Mouse (Mus musculus) forebrain, embryonic 12.5 days (tissue): ENCODE results near the gene Cmss1. TPM values are rescaled to one million over a fixed set of nuclear protein-coding genes. Genes with fewer than 3 reads are reported as not detected.

Source experiments
- ATAC-seq: fragments of 200-750 bp; cut with Nextera tagmentation; 2 replicates; pipeline ENCODE4 v1.8.0; 2017; ENCODE audit warnings: moderate TSS enrichment; ENCODE audit not compliant: low FRiP score
- H3K27ac ChIP-seq: fragments of 300-500 bp; sonication (generic); 2 replicates; pipeline ENCODE4 v1.5.1; 2016; ENCODE audit warnings: mild to moderate bottlenecking
- H3K27me3 ChIP-seq: fragments of 300-500 bp; sonication (generic); 2 replicates; pipeline ENCODE4 v1.6.1; 2016; ENCODE audit warnings: mild to moderate bottlenecking
- H3K36me3 ChIP-seq: fragments of 300-500 bp; sonication (generic); replicated peaks from 2 replicates; pipeline ENCODE4 v1.6.1; 2016; ENCODE audit warnings: mild to moderate bottlenecking
- H3K4me1 ChIP-seq: fragments of 300-500 bp; sonication (generic); 2 replicates; pipeline ENCODE4 v1.6.1; 2016
- H3K4me2 ChIP-seq: fragments of 300-500 bp; sonication (generic); 2 replicates; pipeline ENCODE4 v1.6.1; 2016; ENCODE audit warnings: mild to moderate bottlenecking, moderate library complexity
- H3K4me3 ChIP-seq: fragments of 300-500 bp; sonication (generic); replicated peaks from 2 replicates; pipeline ENCODE4 v1.5.1; 2016; ENCODE audit warnings: mild to moderate bottlenecking
- H3K9ac ChIP-seq: fragments of 300-500 bp; sonication (generic); 2 replicates; pipeline ENCODE4 v1.6.1; 2016; ENCODE audit warnings: mild to moderate bottlenecking
- H3K9me3 ChIP-seq: fragments of 300-500 bp; sonication (generic); 2 replicates; pipeline ENCODE4 v1.6.1; 2016
- WGBS: fragments of 180-500 bp; shearing (Covaris S2); methylation state at CpG from one replicate; pipeline ENCODE4 v1.1.7; 2016; 5-methylcytosine and 5-hydroxymethylcytosine counted together
- polyA plus RNA-seq: library from polyadenylated mRNA; unstranded; fragments of >200 nt; fragmentation: Nextera tagmentation; extraction: Ambion mirVana; gene quantifications from 2 replicates; pipeline ENCODE4 v1.2.1, GENCODE M21; 2016

Gene Cmss1
- polyA plus RNA-seq, 1 experiment from 2014 or later = 48.2 TPM

DNA sequence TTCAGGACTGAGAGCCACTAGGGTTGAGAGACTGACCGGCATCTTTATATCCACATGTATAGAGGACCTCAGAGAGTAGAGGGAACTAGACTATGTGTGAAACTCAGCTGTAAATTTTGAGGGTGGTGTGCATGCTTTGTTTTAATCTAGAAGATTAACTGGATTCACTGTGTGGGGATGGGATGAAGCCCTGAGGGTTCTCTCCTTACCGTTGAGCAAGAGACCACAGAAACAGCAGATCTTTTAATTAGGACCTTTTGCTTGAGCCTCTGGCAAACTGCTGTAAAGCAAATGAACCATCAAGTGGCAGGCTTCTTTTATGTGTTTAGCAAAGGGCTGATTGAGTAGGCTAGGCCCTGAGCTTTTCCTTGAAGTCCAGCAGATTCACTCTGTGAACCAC, 150.7 kb downstream of the Cmss1 start:
- 48% methylated on average over 2 of the region's 2 CpGs for WGBS
- Histone ChIP-seq H3K4me2 (no peak overlapping the region), H3K4me3 (no peak overlapping the region), H3K4me1 (no peaks in the 10 kb centered on the region), H3K9me3 (no peaks in the 10 kb centered on the region), H3K27ac (no peak overlapping the region), H3K9ac (no peak overlapping the region), H3K36me3 (no peaks in the 10 kb centered on the region), H3K27me3 (no peaks in the 10 kb centered on the region)
- ATAC-seq = no peak

DNA sequence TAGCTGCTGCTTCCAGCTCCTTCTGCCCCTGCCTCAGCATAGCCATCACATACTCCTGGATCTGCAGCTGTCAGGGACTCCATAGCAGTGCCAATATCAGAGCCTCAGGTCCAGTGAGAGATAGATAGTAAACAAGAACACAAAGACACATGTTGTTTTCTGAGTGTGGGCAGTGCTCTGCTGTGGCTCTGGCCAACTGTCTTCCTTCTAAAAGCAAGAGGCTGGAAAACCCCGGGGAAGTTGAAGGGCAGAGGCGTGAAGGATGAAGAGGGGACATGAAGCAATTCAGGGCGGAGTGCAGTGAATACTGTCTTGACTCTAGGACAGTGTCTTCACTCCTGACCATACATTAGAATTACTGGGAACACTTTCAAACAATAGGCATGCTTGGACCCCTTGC, 151.1 kb downstream of the Cmss1 start:
- no peak overlapping the region for H3K9ac ChIP-seq
- no peak overlapping the region for H3K4me2 ChIP-seq
- no peak overlapping the region for H3K4me3 ChIP-seq
- 88% methylated on average over 3 of the region's 3 CpGs for WGBS
- no peaks in the 10 kb centered on the region for H3K9me3 ChIP-seq
- no peaks in the 10 kb centered on the region for H3K36me3 ChIP-seq
- H3K27ac ChIP-seq = no peak overlapping the region
- H3K4me1 ChIP-seq = no peaks in the 10 kb centered on the region
- no peaks in the 10 kb centered on the region for H3K27me3 ChIP-seq
- ATAC-seq = no peak

- H3K4me1 ChIP-seq = no peaks in the 10 kb centered on the region
- no peak for ATAC-seq
- no peaks in the 10 kb centered on the region for H3K27me3 ChIP-seq
- H3K36me3 ChIP-seq = no peaks in the 10 kb centered on the region
- H3K4me2 ChIP-seq = no peak overlapping the region
- no peak overlapping the region for H3K4me3 ChIP-seq
- H3K9ac ChIP-seq = no peak overlapping the region
- H3K9me3 ChIP-seq = no peaks in the 10 kb centered on the region
- 92% methylated on average over 8 of the region's 8 CpGs for WGBS
- no peak overlapping the region for H3K27ac ChIP-seq
Observed at GRCm38 (mm10) chr16:57454106-57454763, 152.4 kb downstream of the Cmss1 start.

GRCm38 (mm10) chr16:57453009-57453408, 153.7 kb downstream of the Cmss1 start:
- Histone ChIP-seq H3K27me3 (no peaks in the 10 kb centered on the region), H3K4me3 (no peak overlapping the region), H3K4me1 (no peaks in the 10 kb centered on the region), H3K4me2 (no peak overlapping the region), H3K9ac (no peak overlapping the region), H3K36me3 (no peaks in the 10 kb centered on the region), H3K27ac (no peak overlapping the region), H3K9me3 (0 out of 2 replicates have a peak, but pooled peaks cover 5% of the 10 kb centered on the region)
- peak; percentile 46; the same call in 1 of the 2 replicates for ATAC-seq
- WGBS = 59% methylated on average over 7 of the region's 7 CpGs

DNA sequence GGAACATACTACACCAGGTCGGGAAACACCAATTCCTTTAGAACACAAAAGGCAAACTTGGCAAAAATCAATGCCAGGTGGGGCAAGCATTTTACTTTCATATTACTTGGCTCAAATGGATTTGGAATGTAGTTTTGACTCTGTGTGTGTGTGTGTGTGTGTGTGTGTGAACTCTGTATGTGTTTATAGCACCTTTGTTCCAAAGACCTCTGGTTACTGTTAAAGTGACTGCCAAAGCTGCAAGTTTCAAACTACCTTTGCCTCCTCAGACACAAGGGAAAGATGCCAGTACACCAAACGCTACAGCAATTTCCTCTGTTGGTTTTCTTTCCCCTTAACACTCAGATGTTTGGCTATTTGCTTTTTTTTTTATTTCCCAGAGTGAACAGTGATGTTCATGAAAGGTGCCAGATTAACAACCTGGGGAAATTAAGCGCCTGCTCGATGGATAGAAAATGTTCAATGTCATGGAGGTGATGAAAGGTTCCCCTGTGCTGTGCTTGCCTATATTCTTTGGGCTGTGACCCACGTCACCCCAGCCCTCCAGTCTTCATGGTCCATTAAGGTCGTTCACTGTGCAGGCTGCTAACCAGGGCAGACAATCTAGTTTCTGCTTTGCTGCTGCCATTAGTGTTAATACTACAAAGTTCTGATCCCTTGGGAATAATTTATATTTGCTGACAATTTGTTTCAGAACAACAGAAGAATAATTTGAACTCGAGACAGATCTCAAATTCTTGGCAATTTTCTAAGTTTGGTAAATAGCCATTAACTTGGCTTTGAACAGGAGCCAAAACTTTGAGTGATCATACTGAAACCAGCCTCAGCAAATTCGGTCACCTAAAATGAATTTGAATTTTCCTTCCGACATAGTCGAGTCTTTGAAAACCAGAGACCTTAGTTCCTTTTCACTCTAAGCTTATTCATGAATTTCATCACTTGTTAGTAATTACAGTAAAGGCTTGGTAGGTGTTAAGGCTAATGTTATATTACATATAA, 161.3 kb downstream of the Cmss1 start:
- Histone ChIP-seq H3K4me1 (no peaks in the 10 kb centered on the region), H3K4me2 (no peak overlapping the region), H3K36me3 (no peaks in the 10 kb centered on the region), H3K27me3 (no peaks in the 10 kb centered on the region), H3K9ac (no peak overlapping the region), H3K27ac (no peak overlapping the region), H3K4me3 (no peak overlapping the region), H3K9me3 (0 out of 2 replicates have a peak, but pooled peaks cover 5% of the 10 kb centered on the region)
- WGBS = 84% methylated on average over 10 of the region's 10 CpGs
- ATAC-seq = no peak

DNA sequence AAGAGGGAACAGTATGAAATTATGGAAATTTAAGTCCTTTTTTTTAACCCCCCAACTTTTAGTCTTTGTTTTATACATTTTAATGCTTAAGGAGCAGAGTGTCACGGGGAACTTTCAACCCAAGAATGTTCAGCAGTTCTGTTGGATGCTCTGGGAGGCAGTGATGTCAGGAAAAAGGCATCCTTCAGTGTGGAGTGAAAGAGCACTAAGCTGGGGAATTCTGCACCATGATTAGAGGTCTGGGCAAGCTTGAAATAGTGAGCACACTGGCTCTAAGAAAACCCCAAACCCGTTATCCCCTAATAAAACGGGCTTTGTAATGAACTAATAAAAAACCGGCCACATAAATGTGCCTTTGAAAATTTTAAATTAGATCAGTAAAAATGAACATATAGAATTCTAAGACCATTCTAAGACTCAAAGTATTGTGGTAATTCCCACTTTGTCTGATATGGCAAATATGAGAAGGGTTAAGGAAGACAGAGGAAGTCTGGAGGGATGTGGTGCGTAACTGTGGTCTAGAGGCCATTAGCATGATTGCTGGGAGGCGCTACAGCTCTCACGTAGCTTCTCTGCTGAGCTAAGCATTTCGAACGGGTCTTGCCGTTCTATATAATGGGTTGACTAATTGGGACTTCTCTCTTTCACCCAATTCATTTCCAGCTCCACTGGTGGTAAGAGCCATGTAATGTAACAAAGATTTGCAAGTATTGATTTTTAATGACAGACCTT, 165.8 kb downstream of the Cmss1 start:
- H3K4me1 ChIP-seq = peaks cover 4% of the 10 kb centered on the region; the same call in 1 of the 2 replicates
- no peak overlapping the region for H3K9ac ChIP-seq
- H3K4me2 ChIP-seq = no peak overlapping the region
- H3K4me3 ChIP-seq = no peak overlapping the region
- 75% methylated on average over 10 of the region's 10 CpGs for WGBS
- H3K27me3 ChIP-seq = no peaks in the 10 kb centered on the region
- no peaks in the 10 kb centered on the region for H3K9me3 ChIP-seq
- ATAC-seq = no peak
- H3K36me3 ChIP-seq = no peaks in the 10 kb centered on the region
- no peak overlapping the region for H3K27ac ChIP-seq

GRCm38 (mm10) chr16:57439206-57439605, 167.5 kb downstream of the Cmss1 start:
- no peaks in the 10 kb centered on the region for H3K27me3 ChIP-seq
- WGBS = 83% methylated on average over 11 of the region's 11 CpGs

DNA sequence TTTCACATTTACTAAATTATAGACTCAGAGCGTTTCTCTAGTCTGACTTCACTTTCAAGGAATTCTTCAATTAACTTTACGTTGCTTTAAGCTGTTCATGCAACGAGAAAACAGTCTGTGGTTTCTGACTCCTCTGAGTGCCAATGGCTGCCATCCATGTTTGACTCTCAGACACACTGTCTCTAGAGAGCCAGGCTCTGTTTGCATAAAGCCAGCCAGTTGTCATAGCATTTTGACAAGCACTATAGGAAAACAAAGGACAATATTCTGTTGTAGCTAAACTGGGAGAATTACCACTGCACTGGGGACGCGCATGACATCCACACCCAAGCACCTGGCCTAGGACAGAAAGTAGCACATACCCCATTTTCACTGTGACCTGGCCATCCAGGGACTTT, 168.4 kb downstream of the Cmss1 start:
- Histone ChIP-seq H3K4me2 (no peak overlapping the region), H3K27me3 (no peaks in the 10 kb centered on the region), H3K36me3 (no peaks in the 10 kb centered on the region), H3K9ac (no peak overlapping the region), H3K4me3 (no peak overlapping the region), H3K27ac (no peak overlapping the region), H3K4me1 (peaks cover 4% of the 10 kb centered on the region; the same call in 1 of the 2 replicates), H3K9me3 (no peaks in the 10 kb centered on the region)
- 66% methylated on average over 5 of the region's 5 CpGs for WGBS
- peak; percentile 28; the same call in 1 of the 2 replicates for ATAC-seq

More at GRCm38 (mm10) chr16:57439206-57439605, 167.5 kb downstream of the Cmss1 start:
- Histone ChIP-seq H3K9me3 (no peaks in the 10 kb centered on the region), H3K27ac (no peak overlapping the region), H3K4me2 (no peak overlapping the region), H3K4me1 (peaks cover 4% of the 10 kb centered on the region; the same call in 1 of the 2 replicates), H3K36me3 (no peaks in the 10 kb centered on the region), H3K9ac (no peak overlapping the region), H3K4me3 (no peak overlapping the region)
- ATAC-seq = no peak

- Histone ChIP-seq H3K4me3 (no peak overlapping the region), H3K27me3 (no peaks in the 10 kb centered on the region), H3K9me3 (no peaks in the 10 kb centered on the region), H3K36me3 (no peaks in the 10 kb centered on the region), H3K27ac (0 out of 2 replicates have a peak overlapping the region, but pooled peaks have one; percentile 25), H3K4me1 (peaks cover 4% of the 10 kb centered on the region; the same call in 1 of the 2 replicates), H3K4me2 (no peak overlapping the region), H3K9ac (no peak overlapping the region)
- ATAC-seq = peak; percentile 80; the same call in 1 of the 2 replicates
- WGBS = 60% methylated on average over 11 of the region's 11 CpGs
Observed at GRCm38 (mm10) chr16:57437523-57438287, 169.0 kb downstream of the Cmss1 start.

DNA sequence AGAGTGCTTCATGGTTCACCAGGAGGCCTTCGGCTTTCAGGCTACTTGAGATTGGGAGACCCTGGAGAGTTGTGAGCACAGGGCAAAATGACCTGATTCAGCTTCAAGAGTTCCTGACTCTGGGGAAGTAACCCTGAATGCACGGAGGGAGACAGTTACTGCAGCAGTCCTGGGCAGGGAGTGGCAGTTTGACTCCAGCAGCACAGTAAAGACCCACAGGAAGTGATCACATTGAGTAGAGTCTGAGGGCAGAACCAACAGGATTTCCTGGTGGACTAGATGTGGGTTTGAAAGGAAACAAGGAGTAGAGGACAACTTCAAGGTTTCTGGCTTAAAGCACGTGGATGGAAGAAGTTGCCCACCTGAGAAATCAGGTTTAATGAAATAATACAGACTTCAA, 172.0 kb downstream of the Cmss1 start:
- H3K27ac ChIP-seq = no peak overlapping the region
- no peaks in the 10 kb centered on the region for H3K36me3 ChIP-seq
- no peak overlapping the region for H3K4me2 ChIP-seq
- no peaks in the 10 kb centered on the region for H3K27me3 ChIP-seq
- 86% methylated on average over 3 of the region's 3 CpGs for WGBS
- H3K9ac ChIP-seq = no peak overlapping the region
- peaks cover 4% of the 10 kb centered on the region; the same call in 1 of the 2 replicates for H3K4me1 ChIP-seq
- H3K9me3 ChIP-seq = no peaks in the 10 kb centered on the region
- no peak overlapping the region for H3K4me3 ChIP-seq
- ATAC-seq = no peak

DNA sequence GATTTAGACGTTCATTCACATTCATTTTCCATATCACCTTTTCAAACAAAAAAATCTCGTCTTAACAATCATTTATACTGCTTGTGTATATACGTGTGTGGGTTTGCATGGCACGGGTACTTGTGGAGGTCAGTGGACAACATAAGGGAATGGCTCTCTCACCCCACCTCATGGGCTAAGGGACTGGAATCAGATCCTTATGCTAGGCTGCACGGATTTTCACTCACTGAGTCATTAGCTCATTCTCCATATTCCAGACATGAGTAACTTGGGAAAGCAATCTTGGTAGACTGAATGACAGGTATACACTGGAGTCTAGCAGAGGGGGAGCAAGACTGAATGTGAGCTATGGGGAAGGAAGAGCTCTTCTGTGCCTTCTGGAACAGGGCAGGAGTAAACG, 173.0 kb downstream of the Cmss1 start:
- Histone ChIP-seq H3K27me3 (no peaks in the 10 kb centered on the region), H3K27ac (no peak overlapping the region), H3K9ac (no peak overlapping the region), H3K4me3 (no peak overlapping the region), H3K36me3 (no peaks in the 10 kb centered on the region), H3K4me2 (no peak overlapping the region), H3K9me3 (no peaks in the 10 kb centered on the region), H3K4me1 (peaks cover 4% of the 10 kb centered on the region; the same call in 1 of the 2 replicates)
- 86% methylated on average over 6 of the region's 6 CpGs for WGBS
- ATAC-seq = no peak
